Mouse (Mus musculus) activated CD4-positive, CD25-positive, alpha-beta regulatory T cell, adult 4 months (primary cell): ENCODE measurements around the gene Fam189a2. TPM values are rescaled to one million over a fixed set of nuclear protein-coding genes. Genes with fewer than 3 reads are reported as not detected.

ENCODE experiments used
- ATAC-seq: one replicate; pipeline ENCODE4 v1.8.0; 2017
- polyA plus RNA-seq, 2 experiments: library from polyadenylated mRNA; unstranded; fragments of 100-300 nt; shearing (Covaris generic); gene quantifications; one replicate each; pipeline ENCODE4 v1.2.1; 2017

Fam189a2 gene
- polyA plus RNA-seq, 2 experiments from 2014 or later: not detected

- ATAC-seq: no peak
These were observed 105.3 kb downstream of the Fam189a2 start for GRCm38 (mm10) chr19:23925541-23925940.

GRCm38 (mm10) chr19:23924791-23925190, 106.0 kb downstream of the Fam189a2 start:
- no peak for ATAC-seq

DNA sequence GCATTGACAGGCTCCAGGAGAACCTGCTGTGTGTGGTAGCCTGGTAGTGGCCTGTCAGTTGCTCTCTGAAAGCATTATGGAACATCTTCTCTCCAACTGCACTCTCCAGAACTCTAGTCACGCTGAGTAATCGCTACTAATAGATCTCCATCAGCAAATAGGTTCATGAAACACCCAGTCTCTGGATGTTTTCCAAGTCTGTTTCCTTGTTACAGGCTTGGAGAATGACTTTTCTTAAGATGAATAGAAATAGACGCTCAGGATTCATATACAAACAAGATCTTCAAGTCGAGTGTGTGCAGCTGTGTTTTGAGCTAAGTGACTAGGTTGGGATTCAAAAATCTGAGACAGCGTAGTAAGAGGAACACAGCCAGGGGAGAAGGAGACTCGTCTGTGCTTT, 106.8 kb downstream of the Fam189a2 start:
- no peak for ATAC-seq

Other genes starting within 250 kb of the Fam189a2 start
- 1 to 10 TPM; 4.5 to 6.0 TPM for gene Tjp2, start 194.0 kb upstream of the Fam189a2 start, polyA plus RNA-seq
- gene Fxn, start 249.6 kb upstream of the Fam189a2 start, polyA plus RNA-seq: 10 to 100 TPM; 12.0 to 16.3 TPM